Mouse (Mus musculus): ENCODE results near the gene Hoxa9.

- TF ChIP-seq POLR2A (IDR thresholded peaks at IDR 0.05; ENCODE audit: insufficient read depth, low read depth, low read length) (no peak), CTCF (IDR thresholded peaks at IDR 0.05; ENCODE audit: insufficient read depth, low read depth, low read length) (no peak)
Observed at GRCm38 (mm10) chr6:52233546-52234427, 2.9 kb upstream of the Hoxa9 start.

Measured in olfactory bulb, adult 2 months (tissue).